Mouse (Mus musculus) kidney, adult 2 months (tissue): ENCODE data around the gene Agap3.

Experiments
- CTCF ChIP-seq: fragments of 200-500 bp; conservative IDR thresholded peaks from 2 replicates; pipeline ENCODE4 v1.5.1; 2011; ENCODE audit warnings: low read depth, mild to moderate bottlenecking, control low read depth, low read length, moderate library complexity, mixed read lengths; ENCODE audit not compliant: insufficient read depth, insufficient read length
- POLR2A ChIP-seq: fragments of 200-500 bp; IDR thresholded peaks from one replicate; pipeline ENCODE4 v1.6.1; 2011; ENCODE audit warnings: low read depth, low read length, control low read depth

GRCm38 (mm10) chr5:24540387-24541143 lies 88.6 kb downstream of the Agap3 start, which contains the start of gene Asb10:
- TF ChIP-seq POLR2A (no peak), CTCF (no peak)
